Mouse (Mus musculus): ENCODE results near the gene Mthfsd. TPM values are rescaled to one million over a fixed set of nuclear protein-coding genes. Genes with fewer than 3 reads are reported as not detected.

Mthfsd gene
- total RNA-seq (2012; rRNA removed), result 46.1 and 49.8 TPM in 2 replicates
- polyA plus RNA-seq (2012; ENCODE audit: insufficient read depth in 1 of 2, insufficient read length in 2 of 2, low read depth in 1 of 2, low replicate concordance in 2 of 2, missing spikeins in 1 of 2), result 10 to 100 TPM in 1 of 2 experiments, not detected in 1; 62.6 TPM

GRCm38 (mm10) chr8:121107668-121108656, at the start of gene Mthfsd:
Mthfsd (minus strand) TSS chr8:121108392.
- Histone ChIP-seq H3K9ac (ENCODE audit: control insufficient read depth, low read depth, low read length, poor library complexity, severe bottlenecking) (peak within 1 kb of the TSS; percentile 78), H3K79me2 (ENCODE audit: control insufficient read depth, insufficient read depth, low read length, poor library complexity) (peaks cover 13% of the 10 kb centered on the region), H3K9me3 (replicated peaks; ENCODE audit: insufficient read depth, low read length) (no peaks in the 10 kb centered on the region), H3K4me1 (ENCODE audit: control insufficient read depth in 1 of 2, insufficient read depth in 2 of 2, low read length in 2 of 2) (peaks cover 3 to 21% of the 10 kb centered on the region in 2 experiments; a peak in 3 of 4 replicates), H3K27me3 (ENCODE audit: control insufficient read depth in 1 of 2, insufficient read depth in 2 of 2, low read length in 2 of 2) (no peaks in the 10 kb centered on the region), H3K4me3 (ENCODE audit: control insufficient read depth in 1 of 2, insufficient read depth in 1 of 2, low read depth in 2 of 2, low read length in 2 of 2) (peak within 1 kb of the TSS; percentile 79 to 95), H3K36me3 (ENCODE audit: control insufficient read depth in 1 of 2, insufficient read depth in 2 of 2, low read length in 2 of 2) (peaks cover 0 to 13% of the 10 kb centered on the region in 2 experiments; a peak in 2 of 4 replicates), H3K27ac (ENCODE audit: control insufficient read depth, low read depth, low read length) (peak within 1 kb of the TSS; percentile 49)
- DNase-seq (ENCODE audit: low read depth, low spot score), result peak; percentile 98
- TF ChIP-seq ZC3H11A (IDR thresholded peaks at IDR 0.05; ENCODE audit: low read depth, low read length) (no peak), UBTF (IDR thresholded peaks at IDR 0.05; ENCODE audit: borderline replicate concordance, insufficient read depth, low read depth, low read length) (0 out of 2 replicates have a peak, but pooled peaks have one; percentile 47), MAFK (IDR thresholded peaks at IDR 0.05; ENCODE audit: borderline replicate concordance, low read depth, low read length) (no peak), POLR2A (IDR thresholded peaks at IDR 0.05; ENCODE audit: control insufficient read depth in 1 of 2, insufficient read depth in 1 of 2, low read depth in 1 of 2, low read length in 2 of 2, poor library complexity in 1 of 2) (peak; percentile 87 to 99; a peak in 3 of 4 replicates), POLR2AphosphoS5 (IDR thresholded peaks at IDR 0.05; ENCODE audit: borderline replicate concordance, low read depth, low read length) (peak; percentile 79; the same call in 1 of the 2 replicates), TBP (IDR thresholded peaks at IDR 0.05; ENCODE audit: low read depth, low read length) (peak; percentile 80), RCOR1 (IDR thresholded peaks at IDR 0.05; ENCODE audit: low read depth, low read length) (no peak), TCF12 (IDR thresholded peaks at IDR 0.05; ENCODE audit: low read depth, low read length) (peak; percentile 72), NRF1 (IDR thresholded peaks at IDR 0.05; ENCODE audit: insufficient read depth, low read depth, low read length, poor library complexity, severe bottlenecking) (peak; percentile 99), ZMIZ1 (IDR thresholded peaks at IDR 0.05; ENCODE audit: low read depth, low read length) (peak; percentile 92), CHD2 (IDR thresholded peaks at IDR 0.05; ENCODE audit: low read length) (no peak), CHD1 (IDR thresholded peaks at IDR 0.05; ENCODE audit: low read depth, low read length) (0 out of 2 replicates have a peak, but pooled peaks have one; percentile 35), ZNF384 (IDR thresholded peaks at IDR 0.05; ENCODE audit: low read depth, low read length) (no peak), NELFE (IDR thresholded peaks at IDR 0.05; ENCODE audit: low read depth, low read length) (peak; percentile 96), E2F4 (IDR thresholded peaks at IDR 0.05; ENCODE audit: borderline replicate concordance, low read depth, low read length) (no peak), USF1 (IDR thresholded peaks at IDR 0.05; ENCODE audit: low read depth, low read length) (0 out of 2 replicates have a peak, but pooled peaks have one; percentile 7), ETS1 (IDR thresholded peaks at IDR 0.05; ENCODE audit: low read depth, low read length) (peak; percentile 44; the same call in 1 of the 2 replicates), SIN3A (IDR thresholded peaks at IDR 0.05; ENCODE audit: low read length) (peak; percentile 84), MXI1 (IDR thresholded peaks at IDR 0.05; ENCODE audit: low read depth, low read length) (peak; percentile 82), ELF1 (IDR thresholded peaks at IDR 0.05; ENCODE audit: low read depth, low read length) (0 out of 2 replicates have a peak, but pooled peaks have one; percentile 47), POLR2AphosphoS2 (IDR thresholded peaks at IDR 0.05; ENCODE audit: low read length) (peak; percentile 99), HCFC1 (IDR thresholded peaks at IDR 0.05; ENCODE audit: low read depth, low read length) (peak; percentile 92), JUND (IDR thresholded peaks at IDR 0.05; ENCODE audit: low read depth, low read length) (no peak), EP300 (IDR thresholded peaks at IDR 0.05; ENCODE audit: low read depth in 1 of 2, low read length in 2 of 2) (no peak), KAT2A (conservative IDR thresholded peaks at IDR 0.05; ENCODE audit: low read depth, low read length) (peak; percentile 60; the same call in 1 of the 2 replicates), GATA1 (IDR thresholded peaks at IDR 0.05; ENCODE audit: low read depth, low read length) (peak; percentile 49), MAZ (IDR thresholded peaks at IDR 0.05; ENCODE audit: low read depth, low read length) (peak; percentile 32; the same call in 1 of the 2 replicates)

Data from MEL (cell line).